Mouse (Mus musculus) olfactory bulb, adult 2 months (tissue): ENCODE data around the gene Slc7a1. TPM values are rescaled to one million over a fixed set of nuclear protein-coding genes. Genes with fewer than 3 reads are reported as not detected.

Experiments
- H3K27ac ChIP-seq: fragments of 200-500 bp; 2 replicates; pipeline ENCODE4 v1.5.1; 2012; ENCODE audit warnings: low read depth, low read length; ENCODE audit not compliant: insufficient read depth
- H3K4me1 ChIP-seq: fragments of 200-500 bp; 2 replicates; pipeline ENCODE4 v1.6.1; 2012; ENCODE audit warnings: low read length; ENCODE audit not compliant: control insufficient read depth, insufficient read depth
- H3K4me3 ChIP-seq: fragments of 200-500 bp; 2 replicates; pipeline ENCODE4 v1.5.1; 2012; ENCODE audit warnings: mild to moderate bottlenecking, low read depth, low read length, moderate library complexity; ENCODE audit not compliant: insufficient read depth
- CTCF ChIP-seq: fragments of 200-500 bp; IDR thresholded peaks from 2 replicates; pipeline ENCODE4 v1.5.1; 2012; ENCODE audit warnings: low read depth, mild to moderate bottlenecking, low read length, moderate library complexity; ENCODE audit not compliant: insufficient read depth
- POLR2A ChIP-seq: fragments of 200-500 bp; IDR thresholded peaks from 2 replicates; pipeline ENCODE4 v1.6.1; 2012; ENCODE audit warnings: mild to moderate bottlenecking, low read depth, low read length, moderate library complexity; ENCODE audit not compliant: insufficient read depth
- WGBS: fragments of 180-500 bp; shearing (Covaris S2); methylation state at CpG from one replicate; pipeline ENCODE4 v1.1.7; 2018; 5-methylcytosine and 5-hydroxymethylcytosine counted together
- polyA plus RNA-seq: library from polyadenylated mRNA; stranded (reverse); fragments of >200 nt; gene quantifications from 2 replicates; pipeline ENCODE4 v1.2.4, GENCODE M21; 2012; ENCODE audit warnings: low replicate concordance; ENCODE audit not compliant: missing spikeins, insufficient read depth, insufficient read length

The Slc7a1 gene
- not detected in 2 replicates for polyA plus RNA-seq

DNA sequence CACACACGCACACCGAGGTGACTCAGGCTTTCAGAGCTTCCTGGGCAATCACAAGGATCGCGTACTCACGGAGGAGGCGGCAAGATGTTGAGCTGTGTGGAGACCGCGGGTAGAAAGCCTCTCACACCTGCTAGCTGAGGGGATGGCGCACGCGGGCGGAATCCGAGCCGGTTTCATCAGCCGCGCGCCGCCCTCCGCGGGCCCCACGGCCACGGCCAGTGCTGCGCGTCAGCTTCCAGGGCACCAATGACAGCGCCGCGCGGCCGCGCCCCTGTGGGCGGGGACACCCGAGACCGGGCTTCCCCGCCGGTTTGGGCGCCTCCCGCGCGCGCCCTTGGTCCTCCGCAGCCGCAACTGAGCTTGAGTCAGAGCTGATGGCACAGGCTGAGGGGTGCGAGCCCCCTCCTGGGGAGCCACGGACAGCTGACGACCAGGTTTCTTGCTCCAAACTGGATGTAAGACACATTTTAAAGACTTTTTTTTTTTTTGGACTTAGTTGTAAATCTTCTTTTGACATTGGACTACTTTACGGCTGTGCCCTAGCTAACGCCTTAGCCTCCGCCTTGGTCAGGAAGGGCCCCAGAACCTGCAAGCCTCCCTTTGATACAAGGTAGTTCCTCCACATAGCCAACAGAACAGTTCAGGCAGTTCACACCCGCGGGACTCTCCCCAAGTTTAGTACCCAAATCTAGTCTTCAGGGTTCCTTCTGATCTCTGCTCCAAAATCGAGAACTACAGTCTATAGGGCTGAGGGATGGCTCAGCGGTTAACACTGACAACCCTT, at the start of gene Slc7a1:
Gene Slc7a1, minus strand, starts transcription at position 245 of the 784 bp plus-strand sequence.
- no peak for TF ChIP-seq CTCF
- TF ChIP-seq POLR2A, result no peak
- Histone ChIP-seq H3K4me3 (peak within 1 kb of the TSS; percentile 52), H3K27ac (peak within 1 kb of the TSS; percentile 9), H3K4me1 (0 out of 2 replicates have a peak, but pooled peaks cover 5% of the 10 kb centered on the region)
- WGBS, result 2% methylated on average over 50 of the region's 52 CpGs

GRCm38 (mm10) chr5:148444974-148445373, 45.3 kb upstream of the Slc7a1 start:
- TF ChIP-seq CTCF, result no peak
- TF ChIP-seq POLR2A, result no peak
- WGBS, result 86% methylated on average over 2 of the region's 2 CpGs
- Histone ChIP-seq H3K4me1 (peaks cover 10% of the 10 kb centered on the region), H3K27ac (no peak overlapping the region), H3K4me3 (no peak overlapping the region)

- WGBS, result 27% methylated on average over 5 of the region's 5 CpGs
- Histone ChIP-seq H3K4me1 (peaks cover 10% of the 10 kb centered on the region), H3K27ac (0 out of 2 replicates have a peak overlapping the region, but pooled peaks have one; percentile 8), H3K4me3 (no peak overlapping the region)
- TF ChIP-seq CTCF (no peak), POLR2A (no peak)
Measured at GRCm38 (mm10) chr5:148443734-148444133, 44.0 kb upstream of the Slc7a1 start.

- TF ChIP-seq POLR2A, result no peak
- TF ChIP-seq CTCF, result no peak
- Histone ChIP-seq H3K4me3 (no peak overlapping the region), H3K27ac (no peak overlapping the region), H3K4me1 (no peaks in the 10 kb centered on the region)
- 75% methylated on average over 3 of the region's 3 CpGs for WGBS
Measured at GRCm38 (mm10) chr5:148435660-148436059, 36.0 kb upstream of the Slc7a1 start.

GRCm38 (mm10) chr5:148432121-148432520, 32.4 kb upstream of the Slc7a1 start:
- 88% methylated on average over 5 of the region's 5 CpGs for WGBS
- TF ChIP-seq CTCF (no peak), POLR2A (no peak)

DNA sequence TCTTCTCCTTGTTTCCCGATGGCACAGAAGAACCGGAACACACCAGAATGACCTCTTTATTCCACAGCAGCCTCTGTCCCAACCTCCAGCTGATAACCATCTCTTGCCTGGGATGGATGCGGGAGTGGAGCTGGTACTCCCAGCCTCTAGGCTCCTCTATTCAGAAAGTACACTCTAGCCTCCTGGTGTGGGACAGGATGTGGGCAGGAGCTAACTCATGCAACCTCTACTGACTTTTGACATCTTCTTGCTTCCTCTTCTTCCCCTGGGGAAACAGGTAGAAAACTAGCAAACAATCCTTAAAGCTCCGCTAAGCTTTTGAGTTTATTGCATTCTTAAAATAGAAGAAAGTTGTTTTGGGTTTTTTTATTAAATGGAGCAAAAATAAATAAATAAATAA, 29.1 kb upstream of the Slc7a1 start:
- TF ChIP-seq CTCF (no peak), POLR2A (no peak)
- WGBS, result 88% methylated on average over 4 of the region's 4 CpGs
- H3K4me3 ChIP-seq, result no peak overlapping the region
- no peak overlapping the region for H3K27ac ChIP-seq
- no peaks in the 10 kb centered on the region for H3K4me1 ChIP-seq

More at GRCm38 (mm10) chr5:148432121-148432520, 32.4 kb upstream of the Slc7a1 start:
- Histone ChIP-seq H3K27ac (no peak overlapping the region), H3K4me3 (no peak overlapping the region), H3K4me1 (no peaks in the 10 kb centered on the region)

DNA sequence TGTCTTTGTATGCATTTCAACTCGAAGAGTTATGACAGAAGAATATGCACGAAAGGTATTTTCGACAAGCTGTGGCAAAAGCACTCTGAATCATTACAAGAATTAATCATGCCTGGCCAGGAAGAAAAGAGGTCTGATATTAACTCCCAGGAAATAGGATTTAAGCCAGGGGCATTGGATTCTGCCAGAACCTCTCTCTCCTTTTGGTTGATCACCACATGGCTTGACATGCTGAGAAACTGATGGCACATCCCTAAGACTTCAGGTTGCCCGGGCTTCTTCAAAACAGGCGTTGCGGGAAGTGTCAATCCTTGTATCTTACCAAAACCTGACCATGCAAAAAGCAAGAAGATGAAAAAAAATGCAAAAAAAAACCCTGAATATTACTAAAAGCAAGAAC, 25.4 kb upstream of the Slc7a1 start:
- 86% methylated on average over 6 of the region's 6 CpGs for WGBS
- Histone ChIP-seq H3K4me1 (no peaks in the 10 kb centered on the region), H3K27ac (no peak overlapping the region), H3K4me3 (no peak overlapping the region)
- no peak for TF ChIP-seq CTCF
- no peak for TF ChIP-seq POLR2A

DNA sequence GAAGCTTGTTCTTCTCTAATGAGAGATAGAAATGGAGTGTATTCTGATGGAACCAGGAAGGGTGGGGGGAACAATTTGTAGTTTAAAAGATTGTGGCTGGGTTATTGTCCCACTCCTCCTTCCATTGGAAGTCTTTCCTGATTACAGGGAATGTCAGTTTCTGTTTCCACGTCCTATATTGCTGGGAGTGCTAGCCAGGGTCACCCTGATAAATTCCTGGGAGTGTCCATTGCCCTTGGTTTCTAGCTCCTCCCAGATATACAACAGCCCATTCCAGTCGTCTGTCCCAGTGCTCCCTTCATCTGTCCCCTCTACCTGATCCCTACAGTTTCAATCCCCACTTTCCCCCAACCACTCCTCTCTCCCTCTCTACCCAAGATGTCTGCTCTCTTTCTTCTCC, 21.6 kb upstream of the Slc7a1 start:
- H3K4me3 ChIP-seq, result no peak overlapping the region
- H3K4me1 ChIP-seq, result no peaks in the 10 kb centered on the region
- TF ChIP-seq CTCF (no peak), POLR2A (no peak)
- no peak overlapping the region for H3K27ac ChIP-seq
- WGBS, result 76% methylated on average over 2 of the region's 2 CpGs

- TF ChIP-seq CTCF (no peak), POLR2A (no peak)
- 35% methylated on average over 9 of the region's 9 CpGs for WGBS
- Histone ChIP-seq H3K27ac (no peak overlapping the region), H3K4me3 (no peak overlapping the region), H3K4me1 (no peaks in the 10 kb centered on the region)
Measured at GRCm38 (mm10) chr5:148419112-148419526, 19.4 kb upstream of the Slc7a1 start.
